Mouse (Mus musculus): ENCODE results near the gene Trim69.

The Trim69 gene

GRCm38 (mm10) chr2:122153681-122154365, 6.7 kb upstream of the Trim69 start:
- DNase-seq: no peak

- no peak for DNase-seq
These were observed 6.0 kb upstream of the Trim69 start for GRCm38 (mm10) chr2:122154479-122154878.

GRCm38 (mm10) chr2:122155292-122155691, 5.2 kb upstream of the Trim69 start:
- DNase-seq: no peak

- DNase-seq: no peak
These were observed 4.3 kb upstream of the Trim69 start for GRCm38 (mm10) chr2:122156051-122156700.

GRCm38 (mm10) chr2:122157561-122157960, 2.9 kb upstream of the Trim69 start:
- no peak for DNase-seq

GRCm38 (mm10) chr2:122158362-122158802, 2.1 kb upstream of the Trim69 start:
- no peak for DNase-seq

GRCm38 (mm10) chr2:122159667-122160066, 833 bp upstream of the Trim69 start:
- DNase-seq: no peak

GRCm38 (mm10) chr2:122161542-122161941, 1.0 kb downstream of the Trim69 start:
- DNase-seq: no peak

GRCm38 (mm10) chr2:122162529-122162928, 2.0 kb downstream of the Trim69 start:
- no peak for DNase-seq

- DNase-seq: no peak
These were observed 3.1 kb downstream of the Trim69 start for GRCm38 (mm10) chr2:122163430-122164195.

- DNase-seq: no peak
These were observed 3.8 kb downstream of the Trim69 start for GRCm38 (mm10) chr2:122164293-122164692.

GRCm38 (mm10) chr2:122171292-122171691, 10.8 kb downstream of the Trim69 start:
- DNase-seq: no peak

- DNase-seq: no peak
These were observed 11.7 kb downstream of the Trim69 start for GRCm38 (mm10) chr2:122172188-122172587.

GRCm38 (mm10) chr2:122180051-122180822, 19.7 kb downstream of the Trim69 start:
- DNase-seq: no peak

GRCm38 (mm10) chr2:122185086-122185485, 24.6 kb downstream of the Trim69 start:
- no peak for DNase-seq

- no peak for DNase-seq
These were observed 25.6 kb downstream of the Trim69 start, which contains the start of the genes Patl2 and Terb2 for GRCm38 (mm10) chr2:122186106-122186505. TSS of gene Patl2 (minus strand) at chr2:122186189. TSS of gene Terb2 (plus strand) at chr2:122186272.

GRCm38 (mm10) chr2:122186751-122187150, 26.3 kb downstream of the Trim69 start:
- DNase-seq: no peak

- no peak for DNase-seq
These were observed 31.3 kb downstream of the Trim69 start for GRCm38 (mm10) chr2:122191849-122192248.

- peak; percentile 15 to 35 for DNase-seq
These were observed 34.0 kb downstream of the Trim69 start for GRCm38 (mm10) chr2:122194509-122194929.

- no peak for DNase-seq
These were observed 41.0 kb downstream of the Trim69 start for GRCm38 (mm10) chr2:122201501-122201900.

- no peak for DNase-seq
These were observed 46.1 kb downstream of the Trim69 start for GRCm38 (mm10) chr2:122206440-122207107.
